Mouse (Mus musculus): ENCODE results near the gene Fezf2. TPM values are rescaled to one million over a fixed set of nuclear protein-coding genes. Genes with fewer than 3 reads are reported as not detected.

Gene Fezf2
- polyA plus RNA-seq, 1 experiment = not detected

DNA sequence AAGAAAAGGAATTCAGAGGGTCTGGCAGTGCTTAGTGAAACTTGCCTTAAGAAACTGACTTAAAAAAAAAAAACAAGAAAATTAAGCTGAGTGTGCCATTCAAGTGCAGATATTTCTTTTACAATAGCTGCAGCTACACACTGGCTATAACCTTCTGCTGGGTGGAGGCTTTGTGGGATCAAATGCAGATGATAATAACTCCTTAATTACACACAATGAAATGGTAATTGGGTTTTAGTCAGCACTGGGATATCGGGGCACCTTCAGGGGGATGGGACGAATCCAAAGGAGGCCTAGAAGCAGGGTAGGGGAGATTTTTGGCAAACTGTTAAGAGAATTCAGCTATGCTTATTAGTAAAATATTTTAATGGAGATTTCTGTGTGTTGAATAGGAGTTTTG, 27.5 kb upstream of the Fezf2 start:
- WGBS = 81% methylated on average over 2 of the region's 2 CpGs
- no peaks in the 10 kb centered on the region for H3K4me1 ChIP-seq (ENCODE audit: control insufficient read depth, insufficient read depth, low read length)
- DNase-seq = no peak
- no peak overlapping the region for H3K4me3 ChIP-seq (replicated peaks; ENCODE audit: extremely low read depth, low read depth, low read length)
- no peak for TF ChIP-seq POLR2A (IDR thresholded peaks at IDR 0.05; ENCODE audit: borderline replicate concordance, extremely low read depth, low read depth, low read length)
- no peak for TF ChIP-seq CTCF (IDR thresholded peaks at IDR 0.05; ENCODE audit: insufficient read depth, low read length)

- no peak overlapping the region for H3K4me3 ChIP-seq (replicated peaks; ENCODE audit: extremely low read depth, low read depth, low read length)
- H3K4me1 ChIP-seq (ENCODE audit: control insufficient read depth, insufficient read depth, low read length) = no peaks in the 10 kb centered on the region
- no peak for DNase-seq
- 12% methylated on average over 16 of the region's 16 CpGs for WGBS
- TF ChIP-seq POLR2A (IDR thresholded peaks at IDR 0.05; ENCODE audit: borderline replicate concordance, extremely low read depth, low read depth, low read length) = no peak
- TF ChIP-seq CTCF (IDR thresholded peaks at IDR 0.05; ENCODE audit: insufficient read depth, low read length) = no peak
Measured at GRCm38 (mm10) chr14:12350271-12350916, 2.4 kb upstream of the Fezf2 start.

DNA sequence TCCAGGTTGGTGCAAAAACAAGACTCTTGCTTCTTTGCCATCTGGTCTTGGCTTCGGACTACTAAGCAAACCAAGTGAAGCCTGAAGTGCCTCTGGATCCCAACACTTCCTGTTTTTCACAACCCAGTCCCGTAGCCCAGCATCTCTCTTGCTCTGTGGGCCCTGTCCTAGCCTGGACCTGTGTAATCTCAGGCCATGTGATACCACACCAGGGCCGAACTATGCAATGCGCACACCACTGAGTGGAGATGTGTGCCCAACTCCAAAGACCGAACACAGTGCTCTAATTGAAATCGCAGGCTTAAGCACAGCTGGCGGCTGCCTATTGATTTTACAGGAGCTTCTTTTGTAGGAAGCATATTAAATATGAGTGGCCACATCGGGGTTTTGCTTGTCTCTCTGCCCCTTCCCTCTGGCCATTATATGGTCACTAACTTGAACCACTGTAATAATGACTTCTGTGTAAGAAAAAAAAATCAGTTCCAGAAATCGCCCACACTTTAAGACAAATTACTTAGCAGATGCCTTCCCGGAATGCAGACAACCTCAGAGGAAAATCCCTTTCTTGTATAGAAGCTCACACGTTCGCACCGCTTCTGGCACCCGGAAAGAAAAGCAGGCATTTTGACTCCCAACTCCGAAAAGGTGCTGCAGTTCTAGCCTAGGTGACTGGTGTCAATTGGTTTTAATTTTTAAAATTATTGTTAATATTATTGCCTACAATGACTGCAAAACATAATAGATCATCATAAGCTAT, 1.5 kb upstream of the Fezf2 start:
- Histone ChIP-seq H3K4me3 (replicated peaks; ENCODE audit: extremely low read depth, low read depth, low read length) (no peak overlapping the region), H3K4me1 (ENCODE audit: control insufficient read depth, insufficient read depth, low read length) (no peaks in the 10 kb centered on the region)
- TF ChIP-seq POLR2A (IDR thresholded peaks at IDR 0.05; ENCODE audit: borderline replicate concordance, extremely low read depth, low read depth, low read length) = no peak
- TF ChIP-seq CTCF (IDR thresholded peaks at IDR 0.05; ENCODE audit: insufficient read depth, low read length) = no peak
- 10% methylated on average over 15 of the region's 15 CpGs for WGBS
- no peak for DNase-seq

GRCm38 (mm10) chr14:12346865-12347600, 956 bp downstream of the Fezf2 start:
- Histone ChIP-seq H3K4me3 (replicated peaks; ENCODE audit: extremely low read depth, low read depth, low read length) (no peak overlapping the region), H3K4me1 (ENCODE audit: control insufficient read depth, insufficient read depth, low read length) (no peaks in the 10 kb centered on the region)
- no peak for DNase-seq
- TF ChIP-seq CTCF (IDR thresholded peaks at IDR 0.05; ENCODE audit: insufficient read depth, low read length) (no peak), POLR2A (IDR thresholded peaks at IDR 0.05; ENCODE audit: borderline replicate concordance, extremely low read depth, low read depth, low read length) (no peak)
- 3% methylated on average over 26 of the region's 26 CpGs for WGBS

- Histone ChIP-seq H3K4me3 (replicated peaks; ENCODE audit: extremely low read depth, low read depth, low read length) (no peak overlapping the region), H3K4me1 (ENCODE audit: control insufficient read depth, insufficient read depth, low read length) (no peaks in the 10 kb centered on the region)
- DNase-seq = no peak
- TF ChIP-seq POLR2A (IDR thresholded peaks at IDR 0.05; ENCODE audit: borderline replicate concordance, extremely low read depth, low read depth, low read length) = no peak
- no peak for TF ChIP-seq CTCF (IDR thresholded peaks at IDR 0.05; ENCODE audit: insufficient read depth, low read length)
- WGBS = 2% methylated on average over 50 of the region's 50 CpGs
Measured at GRCm38 (mm10) chr14:12346011-12346864, 1.8 kb downstream of the Fezf2 start.

DNA sequence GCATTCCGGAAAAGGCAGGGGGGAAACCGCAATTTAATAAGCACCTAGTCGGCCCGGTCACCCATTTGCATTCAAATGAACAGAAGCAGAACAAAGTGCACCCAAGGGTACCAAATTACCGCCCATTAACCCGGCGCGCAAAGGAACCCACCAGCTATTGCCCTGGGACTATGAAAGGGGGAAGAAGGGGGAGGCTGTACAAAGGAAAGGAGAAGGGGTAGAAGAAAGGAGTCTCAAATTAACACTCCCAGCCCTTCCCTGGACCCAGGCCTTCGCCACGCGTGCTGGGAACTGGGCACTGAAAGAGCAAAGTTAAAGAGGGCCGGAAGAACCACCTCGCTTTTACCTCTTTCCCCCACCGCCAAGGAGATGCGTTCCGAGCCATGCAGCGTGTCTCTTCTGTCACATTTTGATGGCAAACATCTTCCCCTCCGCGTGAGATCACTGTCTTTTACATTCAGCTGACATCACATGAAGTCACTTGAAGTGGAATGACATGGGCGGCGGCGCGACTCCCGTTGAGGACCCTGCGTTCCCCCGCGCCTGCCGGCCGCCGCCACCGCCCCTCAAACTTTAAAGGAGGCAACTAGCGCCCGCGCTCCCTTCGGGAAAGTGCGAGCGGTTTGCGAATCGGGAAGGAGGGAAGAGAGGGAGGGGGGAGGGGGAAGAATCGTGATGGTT, 2.6 kb downstream of the Fezf2 start:
- no peak for DNase-seq
- WGBS = 1% methylated on average over 40 of the region's 40 CpGs
- Histone ChIP-seq H3K4me3 (replicated peaks; ENCODE audit: extremely low read depth, low read depth, low read length) (no peak overlapping the region), H3K4me1 (ENCODE audit: control insufficient read depth, insufficient read depth, low read length) (no peaks in the 10 kb centered on the region)
- no peak for TF ChIP-seq POLR2A (IDR thresholded peaks at IDR 0.05; ENCODE audit: borderline replicate concordance, extremely low read depth, low read depth, low read length)
- TF ChIP-seq CTCF (IDR thresholded peaks at IDR 0.05; ENCODE audit: insufficient read depth, low read length) = no peak

DNA sequence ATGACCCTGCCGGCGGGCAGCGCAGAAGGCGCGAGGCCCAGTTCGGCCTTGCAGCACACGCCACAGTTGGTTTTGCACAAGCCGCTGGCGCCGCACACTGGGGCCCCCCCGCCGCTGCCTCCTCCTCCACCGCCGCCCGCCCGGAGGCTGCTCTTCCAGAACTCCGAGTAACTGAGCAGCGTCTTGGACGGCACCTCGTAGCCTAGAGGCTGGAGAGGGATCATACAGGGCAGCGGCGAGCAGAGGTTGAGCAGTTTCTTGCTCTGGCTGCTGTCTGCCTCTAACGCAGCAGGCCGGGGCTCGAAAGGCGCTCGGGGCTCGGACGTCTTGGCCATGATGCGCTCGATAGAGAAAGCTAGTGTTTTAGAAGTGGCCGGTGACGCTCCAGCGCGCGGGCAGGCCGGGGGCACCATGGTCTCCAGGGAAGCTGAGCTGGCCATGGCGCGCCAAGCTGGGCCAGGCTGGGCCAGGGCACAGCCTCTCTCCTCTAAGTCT, 3.2 kb downstream of the Fezf2 start:
- TF ChIP-seq POLR2A (IDR thresholded peaks at IDR 0.05; ENCODE audit: borderline replicate concordance, extremely low read depth, low read depth, low read length) = no peak
- no peak for TF ChIP-seq CTCF (IDR thresholded peaks at IDR 0.05; ENCODE audit: insufficient read depth, low read length)
- Histone ChIP-seq H3K4me3 (replicated peaks; ENCODE audit: extremely low read depth, low read depth, low read length) (no peak overlapping the region), H3K4me1 (ENCODE audit: control insufficient read depth, insufficient read depth, low read length) (no peaks in the 10 kb centered on the region)
- 2% methylated on average over 39 of the region's 39 CpGs for WGBS
- no peak for DNase-seq

GRCm38 (mm10) chr14:12344061-12344745, 3.8 kb downstream of the Fezf2 start:
- TF ChIP-seq CTCF (IDR thresholded peaks at IDR 0.05; ENCODE audit: insufficient read depth, low read length) (no peak), POLR2A (IDR thresholded peaks at IDR 0.05; ENCODE audit: borderline replicate concordance, extremely low read depth, low read depth, low read length) (no peak)
- no peak for DNase-seq
- Histone ChIP-seq H3K4me3 (replicated peaks; ENCODE audit: extremely low read depth, low read depth, low read length) (no peak overlapping the region), H3K4me1 (ENCODE audit: control insufficient read depth, insufficient read depth, low read length) (no peaks in the 10 kb centered on the region)
- 5% methylated on average over 24 of the region's 24 CpGs for WGBS
